Mouse (Mus musculus) CH12.LX (cell line): Measurements from ENCODE around the gene Nfia.

Experiments used
- BHLHE40 ChIP-seq: IDR thresholded peaks from 2 replicates; pipeline ENCODE4 v1.6.1; 2011; ENCODE audit warnings: mild to moderate bottlenecking, low read depth, low read length, improper control_type of control experiment
- CHD2 ChIP-seq: IDR thresholded peaks from 2 replicates; pipeline ENCODE4 v1.6.1; 2011; ENCODE audit warnings: low read length, improper control_type of control experiment
- CTCF ChIP-seq, 2 experiments: IDR thresholded peaks in 1 of 2; conservative IDR thresholded peaks in 1 of 2; 2 replicates each; pipeline ENCODE4 v1.5.1; 2011 to 2012; ENCODE audit warnings: low read depth in 2 of 2, low read length in 2 of 2, improper control_type of control experiment in 1 of 2, inconsistent platforms in 1 of 2, mild to moderate bottlenecking in 1 of 2, moderate library complexity in 1 of 2
- E2F4 ChIP-seq: IDR thresholded peaks from 2 replicates; pipeline ENCODE4 v1.6.1; 2011; ENCODE audit warnings: low read depth, low read length, improper control_type of control experiment; ENCODE audit not compliant: insufficient replicate concordance
- ELF1 ChIP-seq: IDR thresholded peaks from 2 replicates; pipeline ENCODE4 v1.6.1; 2014; ENCODE audit warnings: low read depth, mild to moderate bottlenecking, inconsistent platforms, low read length, improper control_type of control experiment
- EP300 ChIP-seq: IDR thresholded peaks from 2 replicates; pipeline ENCODE4 v1.6.1; 2011; ENCODE audit warnings: low read length, improper control_type of control experiment
- KAT2A ChIP-seq: IDR thresholded peaks from 2 replicates; pipeline ENCODE4 v1.6.1; 2012; ENCODE audit warnings: low read length, improper control_type of control experiment, inconsistent platforms; ENCODE audit not compliant: insufficient replicate concordance
- MAX ChIP-seq: IDR thresholded peaks from 2 replicates; pipeline ENCODE4 v1.6.1; 2011; ENCODE audit warnings: low read length, improper control_type of control experiment
- MEF2A ChIP-seq: IDR thresholded peaks from 2 replicates; pipeline ENCODE4 v1.6.1; 2014; ENCODE audit warnings: low read depth, mild to moderate bottlenecking, inconsistent platforms, low read length, improper control_type of control experiment, borderline replicate concordance
- MXI1 ChIP-seq: IDR thresholded peaks from 2 replicates; pipeline ENCODE4 v1.6.1; 2011; ENCODE audit warnings: mild to moderate bottlenecking, low read depth, low read length, improper control_type of control experiment
- POLR2A ChIP-seq: IDR thresholded peaks from 2 replicates; pipeline ENCODE4 v1.6.1; 2011; ENCODE audit warnings: low read depth, mild to moderate bottlenecking, improper control_type of control experiment, low read length
- RAD21 ChIP-seq: IDR thresholded peaks from 2 replicates; pipeline ENCODE4 v1.6.1; 2011; ENCODE audit warnings: low read depth, mild to moderate bottlenecking, low read length, improper control_type of control experiment, moderate library complexity
- RCOR1 ChIP-seq: conservative IDR thresholded peaks from 2 replicates; pipeline ENCODE4 v1.6.1; 2012; ENCODE audit warnings: low read depth, mild to moderate bottlenecking, inconsistent platforms, low read length, improper control_type of control experiment

- TF ChIP-seq BHLHE40 (no peak), POLR2A (no peak), EP300 (no peak), CTCF (conservative IDR thresholded peaks at IDR 0.05 in 1 of 2, IDR thresholded peaks at IDR 0.05 in 1 of 2; ENCODE audit: low read depth in 2 of 2, low read length in 2 of 2) (no peak), MEF2A (no peak), RCOR1 (no peak), E2F4 (no peak), CHD2 (no peak), KAT2A (no peak), ELF1 (no peak), RAD21 (no peak), MAX (no peak), MXI1 (no peak)
These were observed 145.0 kb downstream of the Nfia start for GRCm38 (mm10) chr4:97917568-97917967.
